Mouse (Mus musculus): ENCODE results near the gene Sox10.

DNA sequence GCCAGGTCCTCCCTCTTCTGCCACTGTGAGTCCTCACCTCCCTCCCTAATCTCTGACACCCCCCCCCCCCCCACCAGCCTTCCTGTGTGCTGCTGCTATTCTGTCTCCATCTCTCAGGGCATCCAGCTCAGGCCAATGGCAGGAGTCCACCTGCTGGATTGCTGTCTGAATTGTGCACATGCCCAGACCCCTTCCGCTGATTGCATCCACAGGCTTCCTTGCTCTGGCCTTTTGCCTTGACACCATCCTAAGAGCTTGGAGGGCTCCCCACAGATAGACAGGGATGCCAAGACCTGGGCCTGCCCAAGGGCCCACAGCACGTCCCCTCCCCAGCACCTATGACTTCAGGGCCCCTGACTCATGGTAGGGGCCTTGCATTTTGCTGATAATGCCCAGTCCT is 45.3 kb upstream of the Sox10 start:
- no peak for TF ChIP-seq CTCF (IDR thresholded peaks at IDR 0.05; ENCODE audit: low read depth, low read length)
- no peak for TF ChIP-seq POLR2A (IDR thresholded peaks at IDR 0.05; ENCODE audit: extremely low read depth, insufficient read depth, low read length)

Data from liver, adult 2 months (tissue).